Mouse (Mus musculus) cortical plate, adult 2 months (tissue): ENCODE measurements around the gene Bach2.

Source experiments
- CTCF ChIP-seq: fragments of 200-500 bp; IDR thresholded peaks from 2 replicates; pipeline ENCODE4 v1.5.1; 2011; ENCODE audit warnings: mild to moderate bottlenecking, control low read depth, low read length; ENCODE audit not compliant: insufficient read depth; ENCODE audit errors: extremely low read depth
- POLR2A ChIP-seq: fragments of 200-500 bp; IDR thresholded peaks from 2 replicates; pipeline ENCODE4 v1.6.1; 2011; ENCODE audit warnings: mild to moderate bottlenecking, low read length, control low read depth; ENCODE audit not compliant: insufficient read depth; ENCODE audit errors: extremely low read depth

DNA sequence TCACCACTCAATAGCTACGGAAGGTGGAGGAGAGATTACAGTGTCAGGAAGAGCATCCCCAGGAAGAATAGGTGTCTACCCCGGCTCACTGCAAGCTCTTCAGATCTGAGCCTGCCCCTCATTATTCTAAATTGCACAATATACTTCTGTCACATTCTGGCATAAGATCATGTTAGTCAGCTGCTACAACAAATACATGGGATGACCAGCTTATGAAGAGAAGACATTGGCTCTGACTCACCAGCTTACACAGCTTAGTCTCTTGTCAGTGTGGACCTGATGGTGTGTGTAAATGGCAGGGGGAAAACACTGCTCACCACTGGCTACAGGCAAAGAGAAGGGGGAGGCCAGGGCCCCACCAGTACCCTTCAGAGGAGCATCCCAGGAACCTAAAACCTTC is 127.6 kb downstream of the Bach2 start:
- TF ChIP-seq CTCF: no peak
- no peak for TF ChIP-seq POLR2A
